Mouse (Mus musculus): ENCODE results near the gene Smim5.

DNA sequence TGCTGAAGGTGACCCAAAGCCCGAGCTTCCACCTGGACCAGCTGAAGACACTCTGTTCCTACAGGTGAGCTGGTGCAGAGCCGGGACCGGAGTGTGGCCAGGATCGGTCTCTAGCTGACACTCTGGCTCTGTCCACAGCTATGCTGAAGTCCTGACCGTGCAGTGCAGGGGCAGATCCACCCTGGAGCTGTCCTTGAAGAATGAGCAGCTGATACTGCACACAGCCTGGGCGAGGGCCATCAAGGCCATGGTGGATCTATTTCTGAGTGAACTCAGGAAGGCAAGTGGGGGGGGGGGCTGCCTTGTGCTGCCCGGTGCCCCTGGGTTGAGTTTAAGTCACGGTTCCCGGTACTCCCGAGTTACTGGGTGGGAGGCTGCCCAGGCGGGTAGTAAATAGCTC is 13.3 kb upstream of the Smim5 start:
- TF ChIP-seq CTCF (IDR thresholded peaks at IDR 0.05; ENCODE audit: extremely low read depth, insufficient read length, insufficient replicate concordance, low read depth, low read length) (no peak), POLR2A (IDR thresholded peaks at IDR 0.05; ENCODE audit: low read depth, low read length) (no peak)
